Mouse (Mus musculus) neural tube, embryonic 12.5 days (tissue): ENCODE results near the gene Ifit1bl2. TPM values are rescaled to one million over a fixed set of nuclear protein-coding genes. Genes with fewer than 3 reads are reported as not detected.
"Not testable (repeated sequence)": the region's sequence is repeated elsewhere in the genome, so short reads cannot be mapped to it uniquely, and the experiment has no call there.

Source experiments
- ATAC-seq: fragments of 200-750 bp; cut with Nextera tagmentation; 2 replicates; pipeline ENCODE4 v1.8.0; 2017; ENCODE audit warnings: low read depth, mild to moderate bottlenecking, moderate TSS enrichment, moderate library complexity; ENCODE audit not compliant: low FRiP score
- H3K27ac ChIP-seq: fragments of 300-500 bp; sonication (generic); 2 replicates; pipeline ENCODE4 v1.5.1; 2016
- H3K27me3 ChIP-seq: fragments of 300-500 bp; sonication (generic); replicated peaks from 2 replicates; pipeline ENCODE4 v1.6.1; 2016; ENCODE audit warnings: mild to moderate bottlenecking
- H3K36me3 ChIP-seq: fragments of 300-500 bp; sonication (generic); 2 replicates; pipeline ENCODE4 v1.6.1; 2016; ENCODE audit warnings: mild to moderate bottlenecking
- H3K4me1 ChIP-seq: fragments of 300-500 bp; sonication (generic); 2 replicates; pipeline ENCODE4 v1.6.1; 2016
- H3K4me2 ChIP-seq: fragments of 300-500 bp; sonication (generic); replicated peaks from 2 replicates; pipeline ENCODE4 v1.6.1; 2016; ENCODE audit warnings: mild to moderate bottlenecking
- H3K4me3 ChIP-seq: fragments of 300-500 bp; sonication (generic); 2 replicates; pipeline ENCODE4 v1.5.1; 2016
- H3K9ac ChIP-seq: fragments of 300-500 bp; sonication (generic); 2 replicates; pipeline ENCODE4 v1.6.1; 2016; ENCODE audit warnings: mild to moderate bottlenecking
- H3K9me3 ChIP-seq: fragments of 300-500 bp; sonication (generic); 2 replicates; pipeline ENCODE4 v1.6.1; 2016; ENCODE audit warnings: mild to moderate bottlenecking
- WGBS: fragments of 180-500 bp; shearing (Covaris S2); methylation state at CpG from one replicate; pipeline ENCODE4 v1.1.7; 2016; 5-methylcytosine and 5-hydroxymethylcytosine counted together
- polyA plus RNA-seq: library from polyadenylated mRNA; unstranded; fragments of >200 nt; fragmentation: Nextera tagmentation; extraction: Ambion mirVana; gene quantifications from 2 replicates; pipeline ENCODE4 v1.2.1, GENCODE M21; 2016

Gene Ifit1bl2
- polyA plus RNA-seq, 1 experiment from 2014 or later, result 0.22 TPM

DNA sequence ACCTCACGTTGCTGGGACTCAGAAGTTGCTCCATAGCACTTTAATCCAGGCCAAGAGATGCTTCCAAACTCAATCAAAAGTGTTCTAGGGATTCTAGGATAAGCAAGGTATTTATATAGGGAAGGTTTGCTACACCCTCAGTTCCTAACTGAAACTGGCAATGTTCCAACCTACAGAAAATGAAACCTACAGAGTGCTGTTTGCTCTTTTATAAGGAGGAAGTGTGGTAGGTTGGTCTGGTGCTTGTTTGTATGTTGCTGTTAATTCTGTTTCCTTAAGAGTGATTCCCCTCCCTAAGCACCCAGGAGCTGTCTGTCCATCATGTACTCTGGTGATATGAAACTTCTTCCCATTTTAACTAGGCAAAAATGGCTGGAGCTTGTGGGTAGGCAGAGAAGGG is 38.7 kb downstream of the Ifit1bl2 start, which contains the start of gene Ifit1bl1:
Gene Ifit1bl1 (minus strand): TSS at position 69 of the 400 bp plus-strand sequence.
- WGBS, result 64% methylated on average over 1 of the region's 1 CpGs
- not testable (repeated sequence) for H3K9ac ChIP-seq, H3K4me1 ChIP-seq, H3K36me3 ChIP-seq, H3K27ac ChIP-seq, H3K27me3 ChIP-seq, H3K4me3 ChIP-seq, ATAC-seq, H3K4me2 ChIP-seq, H3K9me3 ChIP-seq

DNA sequence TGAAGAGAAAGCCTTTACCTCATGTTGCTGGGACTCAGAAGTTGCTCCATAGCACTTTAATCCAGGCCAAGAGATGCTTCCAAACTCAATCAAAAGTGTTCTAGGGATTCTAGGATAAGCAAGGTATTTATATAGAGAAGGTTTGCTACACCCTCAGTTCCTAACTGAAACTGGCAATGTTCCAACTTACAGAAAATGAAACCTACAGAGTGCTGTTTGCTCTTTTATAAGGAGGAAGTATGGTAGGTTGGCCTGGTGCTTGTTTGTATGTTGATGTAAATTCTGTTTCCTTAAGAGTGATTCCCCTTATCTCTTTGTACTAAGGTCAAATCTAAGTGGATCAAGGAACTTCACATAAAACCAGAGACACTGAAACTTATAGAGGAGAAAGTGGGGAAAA is 41.3 kb downstream of the Ifit1bl2 start:
- not testable (repeated sequence) for H3K36me3 ChIP-seq, H3K9me3 ChIP-seq, H3K4me1 ChIP-seq, H3K9ac ChIP-seq, ATAC-seq, H3K27me3 ChIP-seq, H3K4me3 ChIP-seq, H3K4me2 ChIP-seq, H3K27ac ChIP-seq

DNA sequence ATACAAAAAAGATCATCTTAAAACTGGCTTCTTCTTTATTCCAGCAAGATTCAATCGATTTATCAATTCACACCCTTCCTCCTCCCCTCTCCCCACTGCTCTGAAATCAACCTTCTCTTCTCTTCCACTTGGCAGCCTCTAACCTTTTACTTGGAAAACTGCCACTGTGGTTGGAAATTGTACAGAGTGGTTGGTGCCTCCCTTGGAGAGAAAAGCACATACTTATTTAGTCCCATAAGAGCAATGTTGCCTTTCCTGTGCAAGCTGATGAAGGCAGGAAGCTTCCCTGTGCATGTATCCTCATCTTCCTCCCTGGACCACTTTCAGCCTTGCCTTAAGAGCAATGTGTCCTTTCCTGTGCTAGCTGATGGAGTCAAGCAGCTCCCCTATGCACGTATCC is 42.2 kb downstream of the Ifit1bl2 start:
- no peak for ATAC-seq
- Histone ChIP-seq H3K9ac (no peak overlapping the region), H3K36me3 (no peaks in the 10 kb centered on the region), H3K27me3 (no peaks in the 10 kb centered on the region), H3K27ac (no peak overlapping the region), H3K4me3 (no peak overlapping the region), H3K4me1 (no peaks in the 10 kb centered on the region), H3K9me3 (no peaks in the 10 kb centered on the region), H3K4me2 (no peak overlapping the region)
- WGBS, result 87% methylated on average over 2 of the region's 2 CpGs

DNA sequence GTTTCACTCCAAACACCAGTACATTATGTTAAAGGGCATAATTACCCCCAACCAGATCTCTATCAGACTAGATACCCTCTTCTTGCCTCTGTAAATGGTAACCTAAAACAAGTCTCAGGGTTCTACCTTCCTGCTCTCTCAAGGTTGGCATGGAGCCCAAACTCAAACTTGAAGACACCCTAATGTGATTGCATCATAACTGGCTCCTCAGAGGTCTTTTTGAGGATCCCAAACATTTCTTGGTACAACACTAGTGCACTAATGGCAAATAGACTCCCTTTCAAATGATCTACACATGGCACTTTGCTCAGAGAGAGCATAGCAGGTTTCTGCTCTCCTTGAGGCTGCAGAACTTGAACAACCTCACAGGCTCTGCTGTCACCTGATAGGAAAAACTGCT is 43.7 kb downstream of the Ifit1bl2 start:
- Histone ChIP-seq H3K36me3 (no peaks in the 10 kb centered on the region), H3K4me1 (no peaks in the 10 kb centered on the region), H3K9me3 (no peaks in the 10 kb centered on the region), H3K4me2 (no peak overlapping the region), H3K27me3 (no peaks in the 10 kb centered on the region), H3K27ac (no peak overlapping the region), H3K4me3 (no peak overlapping the region), H3K9ac (no peak overlapping the region)
- no peak for ATAC-seq

DNA sequence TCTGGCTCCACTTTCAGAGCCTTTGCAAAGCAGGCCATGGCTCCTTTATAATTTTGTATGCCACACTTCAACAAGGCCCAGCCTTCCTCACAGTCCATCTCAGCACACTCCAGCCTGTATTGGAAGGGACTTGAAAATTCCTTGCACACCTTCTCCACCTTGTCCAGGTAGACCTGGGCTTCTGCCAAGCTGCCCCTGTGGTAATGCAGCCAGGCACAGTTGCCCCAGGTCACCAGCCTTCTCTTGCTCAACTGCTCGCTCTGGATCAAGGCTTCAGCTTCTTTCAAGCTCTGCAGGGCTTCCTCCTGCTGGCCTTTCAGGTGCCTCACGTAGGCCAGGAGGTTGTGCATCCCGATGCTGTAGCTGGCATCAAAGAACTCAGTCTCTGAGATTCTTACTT is 46.0 kb downstream of the Ifit1bl2 start:
- WGBS, result 80% methylated on average over 3 of the region's 3 CpGs
- not testable (repeated sequence) for ATAC-seq

DNA sequence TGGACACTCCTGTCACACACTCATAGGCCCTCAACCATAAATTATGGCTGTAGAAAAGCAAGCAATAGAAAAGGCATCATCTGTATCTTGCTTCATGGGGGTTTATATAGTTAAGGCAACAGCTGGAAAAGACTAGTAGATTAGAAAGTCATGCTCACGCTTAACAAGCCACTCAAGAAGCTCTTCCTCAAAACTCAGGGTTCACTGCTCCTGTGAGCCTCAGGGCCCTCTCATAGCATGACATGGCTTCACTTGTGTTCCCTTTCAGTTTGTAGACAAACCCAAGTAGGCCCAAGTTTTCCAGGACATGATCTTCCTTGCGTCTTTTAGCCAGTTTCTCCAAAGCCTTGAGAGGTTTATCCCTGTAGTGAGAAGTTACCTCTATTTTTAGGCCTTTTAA is 47.1 kb downstream of the Ifit1bl2 start:
- no peak overlapping the region for H3K9ac ChIP-seq
- no peaks in the 10 kb centered on the region for H3K9me3 ChIP-seq
- H3K4me3 ChIP-seq, result no peak overlapping the region
- H3K4me2 ChIP-seq, result no peak overlapping the region
- no peaks in the 10 kb centered on the region for H3K36me3 ChIP-seq
- no peaks in the 10 kb centered on the region for H3K4me1 ChIP-seq
- no peak for ATAC-seq
- H3K27ac ChIP-seq, result no peak overlapping the region
- H3K27me3 ChIP-seq, result no peaks in the 10 kb centered on the region
- WGBS, result 88% methylated on average over 2 of the region's 2 CpGs

More for the DNA sequence above, 46.0 kb downstream of the Ifit1bl2 start:
- not testable (repeated sequence) for H3K27ac ChIP-seq, H3K4me1 ChIP-seq, H3K9me3 ChIP-seq, H3K27me3 ChIP-seq, H3K9ac ChIP-seq, H3K4me3 ChIP-seq, H3K36me3 ChIP-seq, H3K4me2 ChIP-seq

DNA sequence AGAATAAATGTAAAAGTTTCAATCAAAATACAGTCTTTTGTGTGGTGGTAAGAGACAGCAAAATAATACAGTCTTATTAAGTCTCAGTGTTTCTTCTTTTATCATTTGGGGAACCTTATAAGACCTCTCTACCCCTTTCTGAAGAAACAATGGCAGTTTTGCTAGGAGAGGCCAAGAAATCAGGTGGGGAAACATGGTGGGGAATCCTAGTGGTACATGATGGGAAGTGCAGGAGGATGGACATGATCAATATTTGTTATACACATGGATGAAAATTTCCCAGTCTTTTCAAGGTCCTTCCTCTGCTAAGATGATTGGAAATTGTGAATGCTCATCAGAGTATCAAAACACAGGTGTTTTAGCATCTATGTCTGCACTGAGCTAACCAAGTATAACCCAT is 51.6 kb downstream of the Ifit1bl2 start:
- no peak for ATAC-seq
- no peak overlapping the region for H3K9ac ChIP-seq
- no peaks in the 10 kb centered on the region for H3K36me3 ChIP-seq
- no peaks in the 10 kb centered on the region for H3K4me1 ChIP-seq
- no peak overlapping the region for H3K27ac ChIP-seq
- H3K27me3 ChIP-seq, result no peaks in the 10 kb centered on the region
- H3K4me2 ChIP-seq, result no peak overlapping the region
- no peaks in the 10 kb centered on the region for H3K9me3 ChIP-seq
- no peak overlapping the region for H3K4me3 ChIP-seq

DNA sequence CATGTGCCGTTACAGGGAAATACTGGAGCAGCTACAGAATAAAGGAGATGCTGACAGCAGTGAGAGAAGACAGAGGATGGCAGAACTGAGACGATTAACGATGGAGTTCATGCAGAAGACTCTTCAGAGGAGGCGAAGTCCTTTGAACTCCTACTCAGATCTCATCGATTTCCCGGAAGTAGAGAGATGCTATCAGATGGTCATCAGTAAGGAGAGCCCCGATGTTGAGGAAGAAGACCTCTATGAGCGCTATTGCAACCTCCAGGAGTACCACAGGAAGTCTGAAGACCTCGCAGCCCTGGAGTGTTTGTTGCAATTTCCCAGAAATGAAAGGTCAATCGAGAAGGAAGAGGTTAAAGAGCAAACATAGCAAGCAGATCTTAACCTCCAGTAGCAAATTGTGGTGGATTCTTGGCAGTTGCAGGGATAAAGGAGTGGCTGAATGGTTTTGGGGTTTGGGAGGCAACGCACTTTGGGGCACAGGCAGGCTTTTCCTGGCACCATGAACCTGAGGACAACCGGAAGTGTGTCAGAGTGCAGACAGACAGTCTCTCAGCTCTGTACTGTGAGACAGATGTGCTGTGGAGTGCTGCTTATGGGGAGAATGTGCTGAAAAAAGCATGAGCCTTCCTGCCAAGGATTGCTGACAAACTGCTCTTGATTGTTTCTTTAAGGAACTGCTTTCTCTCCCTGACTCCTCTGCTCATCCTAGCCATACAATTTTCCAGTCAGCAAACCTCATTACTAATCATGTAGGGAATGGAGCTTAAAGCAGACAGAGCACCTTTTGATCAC is 52.4 kb downstream of the Ifit1bl2 start:
- not testable (repeated sequence) for ATAC-seq, H3K36me3 ChIP-seq, H3K27ac ChIP-seq, H3K4me1 ChIP-seq, H3K27me3 ChIP-seq, H3K4me3 ChIP-seq, H3K4me2 ChIP-seq, H3K9ac ChIP-seq, H3K9me3 ChIP-seq
- WGBS, result 88% methylated on average over 7 of the region's 12 CpGs

DNA sequence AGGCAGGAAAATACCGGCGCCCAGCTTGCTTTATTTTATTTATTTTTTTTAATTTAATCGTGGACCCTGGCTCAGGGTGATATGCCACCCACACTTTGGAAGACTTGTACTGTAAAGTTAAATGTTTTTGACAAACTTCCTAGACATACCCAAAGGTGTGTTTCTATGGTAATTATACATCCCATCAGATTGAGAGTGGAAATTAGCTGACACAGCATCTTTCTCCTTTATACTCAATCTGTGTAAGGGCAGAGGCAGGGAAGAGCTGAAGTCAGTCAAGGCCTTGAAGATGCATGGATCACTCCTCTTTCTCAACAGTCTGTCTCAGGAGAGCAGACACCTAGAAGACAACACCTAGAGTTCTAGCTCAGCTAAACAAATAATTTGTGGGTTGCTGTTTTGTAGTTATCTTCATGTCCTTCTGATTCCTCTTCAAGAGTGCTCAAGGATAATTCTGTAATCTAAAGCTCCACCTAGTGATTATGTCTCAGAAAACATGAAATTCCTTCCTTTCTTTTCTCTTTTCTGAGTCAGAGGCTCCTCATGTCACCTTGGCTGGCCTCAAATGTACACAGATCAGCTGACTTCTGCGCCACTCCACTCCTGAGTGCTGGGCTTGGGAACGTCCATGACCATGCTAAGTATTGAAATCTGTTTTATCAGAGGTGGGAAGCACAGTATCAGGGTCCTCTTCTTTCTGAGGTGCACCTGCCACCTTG is 54.6 kb downstream of the Ifit1bl2 start:
- not testable (repeated sequence) for H3K4me2 ChIP-seq, H3K9ac ChIP-seq, H3K27ac ChIP-seq, H3K9me3 ChIP-seq, H3K4me1 ChIP-seq, H3K36me3 ChIP-seq, H3K27me3 ChIP-seq, H3K4me3 ChIP-seq, ATAC-seq
- WGBS, result 71% methylated on average over 5 of the region's 5 CpGs

DNA sequence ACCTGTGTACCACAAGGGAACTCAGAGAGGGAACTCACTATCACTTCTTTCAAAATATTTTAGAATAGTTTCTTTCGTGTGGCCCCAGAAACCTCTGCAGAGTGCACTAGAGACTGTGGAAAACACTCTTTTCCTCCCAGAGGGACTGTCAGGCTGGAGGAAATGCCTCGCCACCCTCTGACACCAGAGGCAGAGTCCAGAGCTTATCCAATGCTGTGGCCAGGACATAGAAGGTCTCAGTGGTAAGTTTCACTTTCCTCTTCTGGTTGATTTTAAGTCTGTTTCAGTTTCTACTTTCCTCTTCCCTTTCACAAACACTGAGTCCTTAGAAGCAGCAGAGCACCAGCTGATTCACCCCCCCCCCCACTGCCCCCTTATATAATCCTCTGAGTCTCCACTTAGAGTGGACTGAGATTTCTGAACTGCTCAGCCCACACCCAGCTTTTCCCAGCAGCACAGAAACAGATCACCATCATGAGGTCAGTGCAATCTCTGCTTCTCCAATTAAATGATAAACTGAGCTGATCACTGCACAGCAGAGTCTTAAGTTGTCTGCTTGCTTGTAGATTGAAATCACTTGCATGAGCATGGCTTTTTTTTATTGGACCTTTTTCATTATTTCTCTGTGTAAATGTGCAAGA is 57.3 kb downstream of the Ifit1bl2 start, which contains the start of gene Ifit3:
Gene Ifit3 (plus strand): TSS at position 406 of the 641 bp plus-strand sequence.
- not testable (repeated sequence) for H3K9me3 ChIP-seq, H3K27me3 ChIP-seq, H3K9ac ChIP-seq, H3K4me2 ChIP-seq, H3K4me3 ChIP-seq, H3K27ac ChIP-seq, ATAC-seq, H3K36me3 ChIP-seq, H3K4me1 ChIP-seq
- WGBS, result 64% methylated on average over 2 of the region's 2 CpGs

DNA sequence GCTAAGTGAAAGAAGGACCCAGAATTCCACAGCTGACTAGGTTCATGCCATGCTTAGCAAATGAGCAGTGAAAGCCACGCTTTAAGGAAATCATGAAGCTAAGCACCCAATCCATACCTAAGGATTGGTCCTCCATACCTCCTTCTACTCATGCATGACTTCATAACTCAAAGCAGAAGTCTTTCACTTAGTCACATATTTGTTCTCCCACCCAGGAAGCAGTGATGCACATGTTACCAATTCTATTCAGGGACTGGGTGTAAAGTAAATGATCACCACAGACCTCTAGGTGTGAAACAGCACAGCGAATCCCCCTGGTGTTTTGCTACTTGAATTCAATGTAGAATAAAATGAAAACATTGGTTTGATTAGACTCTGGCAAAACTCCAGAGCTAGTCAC is 57.8 kb downstream of the Ifit1bl2 start:
- WGBS, result 90% methylated on average over 2 of the region's 2 CpGs
- not testable (repeated sequence) for H3K27ac ChIP-seq, H3K4me3 ChIP-seq, H3K36me3 ChIP-seq, H3K27me3 ChIP-seq, H3K9me3 ChIP-seq, H3K4me2 ChIP-seq, ATAC-seq, H3K9ac ChIP-seq, H3K4me1 ChIP-seq

DNA sequence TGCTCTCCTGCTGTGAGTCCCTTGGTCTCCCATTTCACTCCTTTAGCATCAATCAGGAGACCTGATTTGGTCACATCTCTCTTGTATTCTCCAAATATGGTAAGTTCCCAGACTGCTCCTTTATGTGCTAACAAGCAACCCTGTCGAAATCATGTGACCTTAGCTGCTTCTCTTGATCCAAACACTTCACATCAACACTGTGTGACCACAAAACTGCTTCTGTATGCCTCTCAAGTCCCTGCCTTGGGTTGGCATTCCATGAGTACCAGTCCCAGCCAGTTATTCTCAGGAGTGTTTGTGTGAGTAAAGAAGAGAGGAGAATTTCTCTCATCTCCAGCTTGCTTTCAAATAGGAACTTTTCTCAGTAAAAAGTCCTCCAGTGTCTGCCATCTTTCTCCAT is 63.4 kb downstream of the Ifit1bl2 start:
- 65% methylated on average over 1 of the region's 1 CpGs for WGBS
- Histone ChIP-seq H3K4me1 (no peaks in the 10 kb centered on the region), H3K4me3 (no peak overlapping the region), H3K27me3 (no peaks in the 10 kb centered on the region), H3K36me3 (no peaks in the 10 kb centered on the region), H3K9me3 (no peaks in the 10 kb centered on the region), H3K27ac (no peak overlapping the region), H3K4me2 (no peak overlapping the region), H3K9ac (no peak overlapping the region)
- ATAC-seq, result no peak
